Mouse (Mus musculus): Measurements from ENCODE around the gene Fam13a. TPM values are rescaled to one million over a fixed set of nuclear protein-coding genes. Genes with fewer than 3 reads are reported as not detected.

Gene Fam13a
- polyA plus RNA-seq, 1 experiment = not detected

- H3K4me1 ChIP-seq (ENCODE audit: control insufficient read depth) = no peaks in the 10 kb centered on the region
- H3K36me3 ChIP-seq (ENCODE audit: control insufficient read depth) = no peaks in the 10 kb centered on the region
- no peak overlapping the region for H3K4me3 ChIP-seq (replicated peaks)
- TF ChIP-seq TAL1 (IDR thresholded peaks at IDR 0.05; ENCODE audit: low read length) = no peak
- no peak for TF ChIP-seq GATA1 (IDR thresholded peaks at IDR 0.05; ENCODE audit: low read length)
- no peaks in the 10 kb centered on the region for H3K27me3 ChIP-seq (ENCODE audit: control insufficient read depth)
- no peaks in the 10 kb centered on the region for H3K9me3 ChIP-seq (ENCODE audit: control insufficient read depth, low read length)
Observed at GRCm38 (mm10) chr6:59030667-59031066, 6.3 kb upstream of the Fam13a start.

- Histone ChIP-seq H3K36me3 (ENCODE audit: control insufficient read depth) (no peaks in the 10 kb centered on the region), H3K27me3 (ENCODE audit: control insufficient read depth) (no peaks in the 10 kb centered on the region), H3K4me1 (ENCODE audit: control insufficient read depth) (no peaks in the 10 kb centered on the region), H3K9me3 (ENCODE audit: control insufficient read depth, low read length) (no peaks in the 10 kb centered on the region), H3K4me3 (replicated peaks) (no peak overlapping the region)
- no peak for TF ChIP-seq TAL1 (IDR thresholded peaks at IDR 0.05; ENCODE audit: low read length)
- TF ChIP-seq GATA1 (IDR thresholded peaks at IDR 0.05; ENCODE audit: low read length) = no peak
Observed at GRCm38 (mm10) chr6:59030037-59030436, 5.7 kb upstream of the Fam13a start.

- Histone ChIP-seq H3K4me3 (replicated peaks) (no peak overlapping the region), H3K4me1 (ENCODE audit: control insufficient read depth) (peaks cover 6% of the 10 kb centered on the region), H3K27me3 (ENCODE audit: control insufficient read depth) (no peaks in the 10 kb centered on the region), H3K36me3 (ENCODE audit: control insufficient read depth) (no peaks in the 10 kb centered on the region), H3K9me3 (ENCODE audit: control insufficient read depth, low read length) (no peaks in the 10 kb centered on the region)
- TF ChIP-seq TAL1 (IDR thresholded peaks at IDR 0.05; ENCODE audit: low read length) = no peak
- no peak for TF ChIP-seq GATA1 (IDR thresholded peaks at IDR 0.05; ENCODE audit: low read length)
Observed at GRCm38 (mm10) chr6:59028871-59029270, 4.5 kb upstream of the Fam13a start.

GRCm38 (mm10) chr6:59024806-59025205, 457 bp upstream of the Fam13a start:
- Histone ChIP-seq H3K4me1 (ENCODE audit: control insufficient read depth) (peaks cover 6% of the 10 kb centered on the region), H3K4me3 (replicated peaks) (no peak overlapping the region), H3K9me3 (ENCODE audit: control insufficient read depth, low read length) (no peaks in the 10 kb centered on the region), H3K36me3 (ENCODE audit: control insufficient read depth) (no peaks in the 10 kb centered on the region), H3K27me3 (ENCODE audit: control insufficient read depth) (no peaks in the 10 kb centered on the region)
- TF ChIP-seq TAL1 (IDR thresholded peaks at IDR 0.05; ENCODE audit: low read length) (no peak), GATA1 (IDR thresholded peaks at IDR 0.05; ENCODE audit: low read length) (no peak)

- TF ChIP-seq GATA1 (IDR thresholded peaks at IDR 0.05; ENCODE audit: low read length) (no peak), TAL1 (IDR thresholded peaks at IDR 0.05; ENCODE audit: low read length) (no peak)
- H3K9me3 ChIP-seq (ENCODE audit: control insufficient read depth, low read length) = no peaks in the 10 kb centered on the region
- H3K36me3 ChIP-seq (ENCODE audit: control insufficient read depth) = no peaks in the 10 kb centered on the region
- H3K27me3 ChIP-seq (ENCODE audit: control insufficient read depth) = no peaks in the 10 kb centered on the region
- H3K4me3 ChIP-seq (replicated peaks) = peak overlapping the region; percentile 56
- H3K4me1 ChIP-seq (ENCODE audit: control insufficient read depth) = peaks cover 6% of the 10 kb centered on the region
Observed at GRCm38 (mm10) chr6:59023455-59024163, 740 bp downstream of the Fam13a start.

GRCm38 (mm10) chr6:59022621-59023020, 1.7 kb downstream of the Fam13a start:
- Histone ChIP-seq H3K27me3 (ENCODE audit: control insufficient read depth) (no peaks in the 10 kb centered on the region), H3K9me3 (ENCODE audit: control insufficient read depth, low read length) (no peaks in the 10 kb centered on the region)

GRCm38 (mm10) chr6:59020346-59020745, 4.0 kb downstream of the Fam13a start:
- Histone ChIP-seq H3K4me1 (ENCODE audit: control insufficient read depth) (peaks cover 6% of the 10 kb centered on the region), H3K27me3 (ENCODE audit: control insufficient read depth) (no peaks in the 10 kb centered on the region), H3K36me3 (ENCODE audit: control insufficient read depth) (no peaks in the 10 kb centered on the region), H3K9me3 (ENCODE audit: control insufficient read depth, low read length) (no peaks in the 10 kb centered on the region), H3K4me3 (replicated peaks) (no peak overlapping the region)
- TF ChIP-seq TAL1 (IDR thresholded peaks at IDR 0.05; ENCODE audit: low read length) (no peak), GATA1 (IDR thresholded peaks at IDR 0.05; ENCODE audit: low read length) (no peak)

More at GRCm38 (mm10) chr6:59022621-59023020, 1.7 kb downstream of the Fam13a start:
- no peak overlapping the region for H3K4me3 ChIP-seq (replicated peaks)
- no peaks in the 10 kb centered on the region for H3K36me3 ChIP-seq (ENCODE audit: control insufficient read depth)
- TF ChIP-seq TAL1 (IDR thresholded peaks at IDR 0.05; ENCODE audit: low read length) (no peak), GATA1 (IDR thresholded peaks at IDR 0.05; ENCODE audit: low read length) (no peak)
- peaks cover 6% of the 10 kb centered on the region for H3K4me1 ChIP-seq (ENCODE audit: control insufficient read depth)

- Histone ChIP-seq H3K9me3 (ENCODE audit: control insufficient read depth, low read length) (no peaks in the 10 kb centered on the region), H3K27me3 (ENCODE audit: control insufficient read depth) (no peaks in the 10 kb centered on the region), H3K36me3 (ENCODE audit: control insufficient read depth) (no peaks in the 10 kb centered on the region), H3K4me3 (replicated peaks) (no peak overlapping the region), H3K4me1 (ENCODE audit: control insufficient read depth) (peaks cover 6% of the 10 kb centered on the region)
- no peak for TF ChIP-seq GATA1 (IDR thresholded peaks at IDR 0.05; ENCODE audit: low read length)
- TF ChIP-seq TAL1 (IDR thresholded peaks at IDR 0.05; ENCODE audit: low read length) = no peak
Observed at GRCm38 (mm10) chr6:59019847-59020246, 4.5 kb downstream of the Fam13a start.

GRCm38 (mm10) chr6:59016336-59016832, 8.0 kb downstream of the Fam13a start:
- no peaks in the 10 kb centered on the region for H3K36me3 ChIP-seq (ENCODE audit: control insufficient read depth)
- no peaks in the 10 kb centered on the region for H3K27me3 ChIP-seq (ENCODE audit: control insufficient read depth)
- no peaks in the 10 kb centered on the region for H3K4me1 ChIP-seq (ENCODE audit: control insufficient read depth)
- TF ChIP-seq GATA1 (IDR thresholded peaks at IDR 0.05; ENCODE audit: low read length) (no peak), TAL1 (IDR thresholded peaks at IDR 0.05; ENCODE audit: low read length) (no peak)
- H3K9me3 ChIP-seq (ENCODE audit: control insufficient read depth, low read length) = no peaks in the 10 kb centered on the region
- no peak overlapping the region for H3K4me3 ChIP-seq (replicated peaks)

Measured in erythroblast, embryonic 14.5 days (primary cell).